Mouse (Mus musculus) hindbrain, embryonic 13.5 days (tissue): ENCODE measurements at regions not wholly inside any gene's neighbourhood (a gene's known extent, or its start where the extent isn't known, plus 50 kb on each side); places are given as distances from the start of the nearest gene placed in this dataset.
A peak's percentile ranks its signal among the peaks of the same experiment; 100 is the strongest.

Source experiments
- ATAC-seq: fragments of 200-750 bp; cut with Nextera tagmentation; 2 replicates; pipeline ENCODE4 v1.8.0; 2017; ENCODE audit warnings: moderate TSS enrichment; ENCODE audit not compliant: low FRiP score
- H3K27ac ChIP-seq: fragments of 300-500 bp; sonication (generic); 2 replicates; pipeline ENCODE4 v1.5.1; 2015; ENCODE audit warnings: inconsistent platforms, mild to moderate bottlenecking, moderate library complexity
- H3K27me3 ChIP-seq: fragments of 300-500 bp; sonication (generic); 2 replicates; pipeline ENCODE4 v1.6.1; 2015; ENCODE audit warnings: mild to moderate bottlenecking, inconsistent platforms
- H3K36me3 ChIP-seq: fragments of 300-500 bp; sonication (generic); 2 replicates; pipeline ENCODE4 v1.6.1; 2015; ENCODE audit warnings: mild to moderate bottlenecking, inconsistent platforms
- H3K4me1 ChIP-seq: fragments of 300-500 bp; sonication (generic); replicated peaks from 2 replicates; pipeline ENCODE4 v1.6.1; 2015; ENCODE audit warnings: inconsistent platforms
- H3K4me2 ChIP-seq: fragments of 300-500 bp; sonication (generic); 2 replicates; pipeline ENCODE4 v1.6.1; 2015; ENCODE audit warnings: inconsistent platforms, mild to moderate bottlenecking, moderate library complexity
- H3K4me3 ChIP-seq: fragments of 300-500 bp; sonication (generic); 2 replicates; pipeline ENCODE4 v1.5.1; 2015; ENCODE audit warnings: mild to moderate bottlenecking, inconsistent platforms
- H3K9ac ChIP-seq: fragments of 300-500 bp; sonication (generic); 2 replicates; pipeline ENCODE4 v1.6.1; 2015; ENCODE audit warnings: mild to moderate bottlenecking, inconsistent platforms
- H3K9me3 ChIP-seq: fragments of 300-500 bp; sonication (generic); 2 replicates; pipeline ENCODE4 v1.6.1; 2016; ENCODE audit warnings: inconsistent platforms
- WGBS: fragments of 180-500 bp; shearing (Covaris S2); methylation state at CpG from one replicate; pipeline ENCODE4 v1.1.7; 2015; 5-methylcytosine and 5-hydroxymethylcytosine counted together

DNA sequence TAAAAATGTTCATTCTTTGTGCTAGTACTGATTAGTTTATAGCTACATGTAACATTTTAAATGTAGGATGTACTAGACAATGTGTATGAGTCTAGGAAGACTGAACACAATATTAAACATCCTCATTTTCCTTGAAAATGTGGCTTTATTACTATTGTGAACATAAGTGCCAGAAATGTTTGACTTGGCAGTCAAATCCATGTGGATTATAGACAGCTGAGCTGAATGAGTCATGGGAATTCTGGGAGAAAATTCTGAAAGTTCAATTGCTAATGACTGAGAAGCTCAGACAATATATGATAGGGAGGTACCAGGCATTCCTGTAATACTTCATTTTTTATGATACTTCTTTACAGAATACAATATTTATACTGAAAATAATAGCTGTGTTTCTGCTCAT, 761.5 kb upstream of the Zeb2 start:
- Histone ChIP-seq H3K9ac (no peak overlapping the region), H3K36me3 (no peaks in the 10 kb centered on the region), H3K27me3 (no peaks in the 10 kb centered on the region), H3K4me1 (no peaks in the 10 kb centered on the region), H3K27ac (no peak overlapping the region), H3K4me3 (no peak overlapping the region), H3K4me2 (no peak overlapping the region), H3K9me3 (no peaks in the 10 kb centered on the region)
- no peak for ATAC-seq

DNA sequence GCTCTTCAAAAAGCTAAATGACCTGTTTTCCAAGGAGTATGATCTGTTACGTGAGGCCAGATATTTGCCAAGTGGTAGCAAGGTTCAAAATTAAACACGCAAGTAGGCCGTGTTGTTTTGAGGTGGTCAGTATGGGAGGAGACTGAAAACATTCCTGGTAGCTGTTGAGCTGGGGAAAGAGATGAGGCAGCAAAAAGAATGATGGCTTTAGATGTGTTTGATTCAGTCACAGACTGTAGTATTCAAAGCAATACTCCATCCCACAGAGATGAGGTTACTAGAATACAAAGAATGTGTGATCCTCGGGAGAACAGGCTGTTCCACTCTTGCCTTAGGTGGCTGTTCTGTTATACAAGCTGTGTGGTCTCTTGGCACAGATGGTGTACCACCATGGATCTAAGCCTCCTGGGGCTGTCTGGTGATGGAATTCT, 742.7 kb upstream of the Zeb2 start:
- Histone ChIP-seq H3K4me3 (no peak overlapping the region), H3K4me2 (no peak overlapping the region), H3K36me3 (no peaks in the 10 kb centered on the region), H3K4me1 (no peaks in the 10 kb centered on the region), H3K9me3 (no peaks in the 10 kb centered on the region), H3K27ac (no peak overlapping the region), H3K27me3 (no peaks in the 10 kb centered on the region), H3K9ac (no peak overlapping the region)
- ATAC-seq = no peak
- 82% methylated on average over 4 of the region's 4 CpGs for WGBS

DNA sequence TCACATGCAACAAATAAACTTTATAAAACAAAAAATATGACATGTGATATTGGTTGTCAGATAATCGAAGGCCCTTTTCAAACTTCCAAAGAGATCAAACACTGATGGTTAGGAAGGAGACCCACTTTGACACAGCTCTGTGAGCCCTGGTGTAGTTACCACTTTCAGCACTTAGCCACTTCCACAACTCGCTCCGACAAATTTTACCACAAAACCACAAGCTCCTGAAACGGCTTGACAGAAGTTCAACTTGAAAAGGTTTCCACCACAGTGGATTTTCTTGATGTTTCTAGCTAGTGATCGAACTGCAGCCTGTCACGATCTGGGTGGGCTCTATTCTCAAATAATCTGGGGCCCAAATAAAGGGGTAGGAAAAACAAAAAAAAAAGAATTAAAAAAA, 742.2 kb upstream of the Zeb2 start:
- Histone ChIP-seq H3K4me3 (no peak overlapping the region), H3K4me1 (no peaks in the 10 kb centered on the region), H3K9me3 (no peaks in the 10 kb centered on the region), H3K27ac (no peak overlapping the region), H3K4me2 (no peak overlapping the region), H3K27me3 (no peaks in the 10 kb centered on the region), H3K9ac (no peak overlapping the region), H3K36me3 (no peaks in the 10 kb centered on the region)
- WGBS = 90% methylated on average over 6 of the region's 6 CpGs
- no peak for ATAC-seq

DNA sequence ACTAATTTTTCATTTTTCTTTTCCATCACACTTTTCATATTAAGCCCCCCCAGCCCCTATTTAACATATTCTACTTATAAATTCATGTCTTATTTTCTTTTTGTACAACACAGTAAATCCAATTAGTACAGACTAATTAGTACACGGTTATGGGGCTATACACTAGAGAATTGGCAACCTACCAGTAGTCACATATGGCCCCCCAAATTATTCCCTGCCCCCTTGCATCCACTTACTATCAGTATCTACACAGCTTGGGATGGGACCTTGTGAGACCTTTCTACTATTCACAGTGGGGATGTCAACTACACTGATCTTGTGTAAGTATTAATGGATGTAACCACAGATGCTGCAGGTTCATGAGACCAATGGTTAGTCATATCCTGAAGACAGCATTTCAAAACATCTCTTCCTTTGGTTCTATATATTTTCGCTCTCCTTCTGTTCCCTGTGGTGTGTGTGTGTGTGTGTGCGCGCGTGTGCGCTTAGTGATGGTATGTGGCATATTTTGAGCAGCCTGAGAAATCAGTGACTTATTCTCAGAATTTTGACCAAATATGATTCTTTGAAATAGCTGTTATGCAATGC, 732.9 kb upstream of the Zeb2 start:
- no peaks in the 10 kb centered on the region for H3K9me3 ChIP-seq
- no peaks in the 10 kb centered on the region for H3K4me1 ChIP-seq
- no peaks in the 10 kb centered on the region for H3K27me3 ChIP-seq
- no peak overlapping the region for H3K27ac ChIP-seq
- no peak overlapping the region for H3K4me2 ChIP-seq
- no peak overlapping the region for H3K9ac ChIP-seq
- H3K4me3 ChIP-seq = no peak overlapping the region
- WGBS = 91% methylated on average over 6 of the region's 6 CpGs
- H3K36me3 ChIP-seq = no peaks in the 10 kb centered on the region
- ATAC-seq = peak; percentile 72; the same call in 1 of the 2 replicates

DNA sequence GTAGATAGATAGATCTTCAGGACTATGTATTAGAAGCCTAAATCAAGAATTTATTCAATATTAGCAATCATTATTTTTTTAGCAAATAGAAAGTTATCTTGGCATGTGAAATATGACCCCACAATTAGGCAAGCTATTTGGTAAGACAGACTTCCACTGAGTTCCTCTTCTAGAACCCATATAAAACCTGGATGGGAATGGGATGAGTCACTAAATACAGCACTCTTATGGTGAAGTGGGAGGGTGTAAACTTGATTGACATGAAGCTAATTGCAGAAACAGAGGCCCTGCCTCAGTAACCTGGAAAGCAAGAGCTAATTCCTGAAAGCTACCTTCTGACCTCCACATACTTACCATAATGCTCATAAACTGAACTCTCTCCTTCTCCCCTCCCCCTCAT, 723.2 kb upstream of the Zeb2 start:
- no peak for ATAC-seq
- H3K4me1 ChIP-seq = no peaks in the 10 kb centered on the region
- H3K4me3 ChIP-seq = no peak overlapping the region
- no peaks in the 10 kb centered on the region for H3K36me3 ChIP-seq
- H3K27ac ChIP-seq = no peak overlapping the region
- H3K9ac ChIP-seq = no peak overlapping the region
- H3K9me3 ChIP-seq = no peaks in the 10 kb centered on the region
- no peaks in the 10 kb centered on the region for H3K27me3 ChIP-seq
- no peak overlapping the region for H3K4me2 ChIP-seq

DNA sequence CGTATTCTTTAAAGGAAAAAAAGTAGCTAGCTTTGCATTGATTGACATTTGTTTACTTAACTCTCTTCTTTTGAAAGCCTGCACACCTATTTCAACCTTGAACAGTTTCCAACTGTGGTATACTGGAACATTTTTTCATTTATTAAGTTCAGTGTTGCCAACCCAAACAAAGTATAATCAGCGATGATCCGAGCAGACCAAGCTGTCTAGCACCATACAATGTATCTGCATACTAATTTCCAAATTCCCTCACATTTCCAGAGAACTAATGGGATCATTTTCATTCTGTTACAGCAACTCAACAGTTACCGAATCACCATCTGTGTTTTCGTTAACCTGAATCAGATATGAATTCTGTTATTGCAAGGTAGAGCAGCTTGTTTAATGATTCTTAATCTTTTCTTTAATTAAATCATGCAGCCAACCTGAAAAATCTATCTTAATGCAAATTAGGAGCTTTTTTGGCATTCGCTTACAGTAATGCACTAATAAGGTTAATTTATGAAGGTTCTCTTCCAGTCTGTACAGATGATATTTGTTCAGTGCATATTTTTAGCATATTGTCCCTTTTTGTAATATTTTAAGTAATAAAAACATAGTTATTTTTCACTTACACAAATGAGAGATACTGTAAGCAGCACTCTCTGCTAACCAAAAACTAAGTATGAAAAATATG, 719.5 kb upstream of the Zeb2 start:
- H3K4me3 ChIP-seq = no peak overlapping the region
- no peak overlapping the region for H3K9ac ChIP-seq
- no peaks in the 10 kb centered on the region for H3K27me3 ChIP-seq
- no peak overlapping the region for H3K27ac ChIP-seq
- no peak overlapping the region for H3K4me2 ChIP-seq
- H3K4me1 ChIP-seq = no peaks in the 10 kb centered on the region
- ATAC-seq = no peak
- no peaks in the 10 kb centered on the region for H3K36me3 ChIP-seq
- no peaks in the 10 kb centered on the region for H3K9me3 ChIP-seq
- WGBS = 72% methylated on average over 6 of the region's 6 CpGs

DNA sequence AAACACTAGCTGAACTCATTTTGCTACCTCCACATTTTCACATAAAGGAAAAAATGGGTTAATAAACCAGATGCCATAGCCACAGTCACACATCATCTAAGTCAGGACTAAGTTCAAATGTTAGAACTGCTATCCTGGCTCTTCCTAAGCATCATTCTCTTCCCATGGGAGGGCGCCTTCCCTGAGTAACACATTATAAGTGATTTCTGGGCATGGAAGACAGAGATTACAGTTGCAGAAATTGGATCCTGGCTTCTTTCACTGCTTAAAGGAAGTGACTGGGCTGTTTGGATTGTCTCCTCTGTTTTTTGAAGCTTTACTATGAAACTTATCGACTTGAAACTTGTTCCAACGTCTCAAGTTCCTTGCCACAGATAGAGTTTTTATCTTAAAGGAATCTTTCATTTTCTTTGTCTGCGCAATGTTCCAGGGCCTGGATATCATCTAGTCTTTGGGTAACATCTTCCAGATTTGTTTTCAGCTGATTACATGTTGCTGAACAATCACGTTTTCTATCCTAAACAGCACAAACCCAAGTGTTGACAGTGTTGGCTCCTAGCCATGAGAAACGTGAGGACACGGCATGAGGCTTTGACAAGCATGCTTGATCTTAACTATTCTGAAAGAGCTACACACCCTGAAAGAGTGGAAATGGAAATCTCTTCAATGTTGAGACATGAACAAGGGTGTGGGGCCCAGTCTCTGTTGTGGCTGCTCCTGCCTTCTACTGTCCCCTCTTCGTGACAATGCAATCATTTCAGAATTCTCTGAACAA, 700.9 kb upstream of the Zeb2 start:
- Histone ChIP-seq H3K36me3 (no peaks in the 10 kb centered on the region), H3K4me3 (no peak overlapping the region), H3K9ac (no peak overlapping the region), H3K4me1 (no peaks in the 10 kb centered on the region), H3K27ac (no peak overlapping the region), H3K9me3 (no peaks in the 10 kb centered on the region), H3K27me3 (no peaks in the 10 kb centered on the region), H3K4me2 (no peak overlapping the region)
- ATAC-seq = no peak
- 88% methylated on average over 8 of the region's 8 CpGs for WGBS

DNA sequence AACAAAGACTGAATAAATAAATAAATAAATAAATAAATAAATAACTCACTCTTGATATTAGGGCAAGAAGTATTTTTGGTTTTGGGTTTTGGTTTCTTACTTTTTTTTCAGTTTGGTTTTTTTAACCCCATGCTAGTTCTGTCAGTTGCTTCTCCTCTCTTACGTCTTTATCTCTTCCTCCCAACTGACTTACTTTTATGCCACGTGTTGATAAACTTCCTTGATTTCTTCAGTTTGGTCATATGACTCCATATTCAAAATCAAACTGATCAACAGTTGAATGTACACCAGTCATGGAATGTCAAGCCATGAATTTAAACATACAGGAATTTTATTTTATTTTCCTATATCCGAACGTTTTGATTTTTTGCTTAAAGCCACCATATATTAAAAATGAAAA, 697.5 kb upstream of the Zeb2 start:
- 91% methylated on average over 4 of the region's 4 CpGs for WGBS
- H3K9me3 ChIP-seq = no peaks in the 10 kb centered on the region
- H3K27me3 ChIP-seq = no peaks in the 10 kb centered on the region
- no peak for ATAC-seq
- no peak overlapping the region for H3K4me3 ChIP-seq
- H3K9ac ChIP-seq = no peak overlapping the region
- no peak overlapping the region for H3K27ac ChIP-seq
- H3K36me3 ChIP-seq = no peaks in the 10 kb centered on the region
- H3K4me1 ChIP-seq = no peaks in the 10 kb centered on the region
- H3K4me2 ChIP-seq = no peak overlapping the region

DNA sequence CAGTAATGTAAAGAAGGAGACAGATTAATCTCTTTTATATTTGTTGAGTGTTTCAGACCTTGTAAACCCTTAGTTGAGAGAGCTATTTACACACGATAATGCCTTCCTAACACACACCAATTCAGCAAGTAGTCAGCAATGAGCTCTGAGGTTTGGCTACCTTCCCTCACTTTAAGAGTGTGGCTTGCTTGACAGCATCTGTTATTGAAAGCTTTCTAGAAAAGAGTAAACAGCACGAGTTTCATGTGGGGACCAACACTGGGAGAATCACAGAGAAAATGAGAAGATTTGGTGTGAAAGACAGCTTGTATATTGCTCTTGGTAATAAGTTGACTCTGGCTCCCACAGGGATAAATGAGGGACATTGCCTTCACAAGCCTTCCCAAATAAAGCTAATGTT, 688.1 kb upstream of the Zeb2 start:
- Histone ChIP-seq H3K4me1 (no peaks in the 10 kb centered on the region), H3K9ac (no peak overlapping the region), H3K27ac (no peak overlapping the region), H3K4me3 (no peak overlapping the region), H3K27me3 (no peaks in the 10 kb centered on the region), H3K36me3 (no peaks in the 10 kb centered on the region), H3K9me3 (no peaks in the 10 kb centered on the region), H3K4me2 (no peak overlapping the region)
- 74% methylated on average over 2 of the region's 2 CpGs for WGBS
- no peak for ATAC-seq

DNA sequence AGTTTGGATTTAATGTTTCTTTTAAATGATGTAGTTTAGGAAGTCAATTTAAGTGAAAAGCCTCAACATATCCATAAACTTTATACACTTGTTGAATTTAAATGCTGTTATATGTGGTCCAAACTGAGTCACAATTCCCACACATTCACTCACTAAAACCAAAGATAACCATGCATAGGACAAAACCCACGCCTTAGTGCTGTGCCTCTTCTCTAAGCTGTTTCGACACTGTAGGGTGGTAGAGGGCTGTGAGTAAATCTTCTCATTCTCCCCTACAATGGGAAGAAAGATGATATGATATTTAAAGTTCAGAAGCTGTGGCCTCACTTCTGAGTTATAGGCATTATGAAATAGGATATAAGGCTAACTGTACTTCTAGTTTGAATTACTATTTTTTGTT, 682.9 kb upstream of the Zeb2 start:
- ATAC-seq = no peak
- H3K9me3 ChIP-seq = no peaks in the 10 kb centered on the region
- no peak overlapping the region for H3K27ac ChIP-seq
- no peaks in the 10 kb centered on the region for H3K27me3 ChIP-seq
- no peaks in the 10 kb centered on the region for H3K4me1 ChIP-seq
- no peak overlapping the region for H3K4me2 ChIP-seq
- H3K9ac ChIP-seq = no peak overlapping the region
- H3K36me3 ChIP-seq = no peaks in the 10 kb centered on the region
- no peak overlapping the region for H3K4me3 ChIP-seq
- 92% methylated on average over 2 of the region's 2 CpGs for WGBS

DNA sequence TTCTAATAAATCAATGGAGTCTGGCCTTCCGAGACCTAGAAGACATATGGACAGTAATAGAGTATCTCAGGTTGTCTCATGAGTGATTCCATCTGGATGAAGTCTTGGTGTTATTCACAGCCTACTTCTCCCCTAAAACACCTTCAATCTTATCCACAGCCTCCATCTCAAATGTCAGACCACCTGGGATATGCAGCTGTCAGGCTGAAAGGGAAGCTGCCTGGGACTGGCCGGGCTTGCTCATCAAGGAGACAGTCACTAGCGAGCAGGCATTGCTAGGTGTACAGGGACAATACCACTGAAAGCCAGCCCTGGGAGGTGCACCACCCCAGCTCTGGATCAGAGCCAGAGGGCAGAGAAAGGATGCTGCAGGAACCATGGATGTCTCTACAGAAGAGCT, 676.4 kb upstream of the Zeb2 start:
- Histone ChIP-seq H3K4me1 (peaks cover 8% of the 10 kb centered on the region), H3K27me3 (no peaks in the 10 kb centered on the region), H3K4me3 (no peak overlapping the region), H3K9me3 (no peaks in the 10 kb centered on the region), H3K36me3 (no peaks in the 10 kb centered on the region), H3K27ac (no peak overlapping the region), H3K9ac (no peak overlapping the region), H3K4me2 (no peak overlapping the region)
- WGBS = 59% methylated on average over 3 of the region's 3 CpGs
- no peak; the same call in 1 of the 2 replicates for ATAC-seq

DNA sequence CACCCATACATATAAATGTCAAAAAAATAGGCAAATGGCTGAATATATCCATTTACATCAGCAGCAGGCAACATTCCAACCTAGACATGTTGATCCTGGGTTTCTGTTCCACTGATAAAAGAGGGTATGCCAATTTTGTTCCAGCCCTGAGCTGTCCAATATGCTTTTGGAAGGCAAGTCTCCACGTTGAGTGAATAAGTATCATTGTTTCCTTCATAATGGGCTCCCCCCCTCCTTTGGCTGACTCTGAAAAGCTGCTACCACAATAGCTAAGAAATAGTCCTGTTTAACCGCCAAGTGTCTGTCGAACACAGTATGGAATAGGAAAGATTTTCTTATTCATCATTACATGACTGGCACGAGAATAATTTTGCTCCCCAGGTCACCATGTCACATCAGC, 672.5 kb upstream of the Zeb2 start:
- 17% methylated on average over 4 of the region's 4 CpGs for WGBS
- 0 out of 2 replicates have a peak, but pooled peaks have one; percentile 32 for ATAC-seq

More for the DNA sequence above, 672.5 kb upstream of the Zeb2 start:
- Histone ChIP-seq H3K9ac (no peak overlapping the region), H3K36me3 (no peaks in the 10 kb centered on the region), H3K9me3 (no peaks in the 10 kb centered on the region), H3K27ac (no peak overlapping the region), H3K4me3 (no peak overlapping the region), H3K4me1 (peaks cover 16% of the 10 kb centered on the region), H3K27me3 (no peaks in the 10 kb centered on the region), H3K4me2 (no peak overlapping the region)
